Mouse (Mus musculus): ENCODE data around the gene Rin1. TPM values are rescaled to one million over a fixed set of nuclear protein-coding genes. Genes with fewer than 3 reads are reported as not detected.

The Rin1 gene
- polyA plus RNA-seq, 1 experiment = 27.5 TPM

DNA sequence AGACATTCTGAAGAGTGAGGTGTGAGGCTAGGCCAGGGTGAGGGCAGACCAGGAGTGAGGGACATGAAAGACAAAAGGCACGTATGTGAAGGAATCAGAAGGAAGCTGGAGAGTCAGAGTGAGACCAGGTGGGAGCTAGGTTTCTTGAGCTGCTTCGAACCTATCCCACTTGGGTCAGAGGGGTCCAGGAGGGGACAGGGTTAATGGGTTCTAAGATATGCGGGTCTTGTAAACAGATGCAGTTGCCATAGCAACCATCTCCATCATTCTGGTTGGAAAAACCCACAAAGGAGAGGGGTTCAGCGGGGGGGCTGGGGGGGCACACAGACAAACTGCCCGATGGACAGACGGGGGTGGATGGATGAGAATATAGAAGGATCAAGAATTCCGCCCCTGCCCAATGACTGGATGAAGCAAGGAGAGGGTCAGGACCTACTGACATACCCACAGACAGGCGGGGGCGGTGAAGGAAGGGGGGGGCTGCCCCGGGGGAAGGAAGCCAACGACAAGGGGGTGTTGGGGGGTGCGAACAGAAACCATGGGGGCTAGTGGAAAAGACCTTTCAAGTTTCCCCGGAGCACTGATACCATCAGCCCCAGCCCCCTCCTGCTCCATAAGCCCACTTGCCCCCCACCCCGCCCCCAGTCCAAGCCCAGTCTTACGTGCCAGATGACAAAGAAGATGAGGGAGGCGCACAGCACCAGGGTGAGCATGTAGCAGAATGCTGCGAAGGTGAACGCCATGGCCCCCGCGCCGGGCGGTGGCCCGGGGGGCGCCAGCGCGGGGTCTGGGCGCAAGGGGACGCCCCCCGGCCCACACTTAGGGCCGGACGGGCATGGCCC, 47.5 kb downstream of the Rin1 start:
- H3K27ac ChIP-seq (ENCODE audit: control insufficient read depth, insufficient read depth, low read depth, low read length) = no peak overlapping the region
- peaks cover 22% of the 10 kb centered on the region for H3K4me1 ChIP-seq (ENCODE audit: control insufficient read depth, insufficient read depth, low read length)
- peak overlapping the region; percentile 78 for H3K4me3 ChIP-seq (ENCODE audit: control insufficient read depth, low read depth, low read length)
- H3K27me3 ChIP-seq (ENCODE audit: control insufficient read depth, insufficient read depth, low read length) = no peaks in the 10 kb centered on the region
- no peaks in the 10 kb centered on the region for H3K36me3 ChIP-seq (ENCODE audit: control insufficient read depth, insufficient read depth, low read length)
- no peak for TF ChIP-seq CTCF (IDR thresholded peaks at IDR 0.05; ENCODE audit: control insufficient read depth, insufficient read depth, insufficient replicate concordance, low read depth, low read length)
- no peak for TF ChIP-seq POLR2A (IDR thresholded peaks at IDR 0.05; ENCODE audit: control insufficient read depth, low read depth, low read length)

DNA sequence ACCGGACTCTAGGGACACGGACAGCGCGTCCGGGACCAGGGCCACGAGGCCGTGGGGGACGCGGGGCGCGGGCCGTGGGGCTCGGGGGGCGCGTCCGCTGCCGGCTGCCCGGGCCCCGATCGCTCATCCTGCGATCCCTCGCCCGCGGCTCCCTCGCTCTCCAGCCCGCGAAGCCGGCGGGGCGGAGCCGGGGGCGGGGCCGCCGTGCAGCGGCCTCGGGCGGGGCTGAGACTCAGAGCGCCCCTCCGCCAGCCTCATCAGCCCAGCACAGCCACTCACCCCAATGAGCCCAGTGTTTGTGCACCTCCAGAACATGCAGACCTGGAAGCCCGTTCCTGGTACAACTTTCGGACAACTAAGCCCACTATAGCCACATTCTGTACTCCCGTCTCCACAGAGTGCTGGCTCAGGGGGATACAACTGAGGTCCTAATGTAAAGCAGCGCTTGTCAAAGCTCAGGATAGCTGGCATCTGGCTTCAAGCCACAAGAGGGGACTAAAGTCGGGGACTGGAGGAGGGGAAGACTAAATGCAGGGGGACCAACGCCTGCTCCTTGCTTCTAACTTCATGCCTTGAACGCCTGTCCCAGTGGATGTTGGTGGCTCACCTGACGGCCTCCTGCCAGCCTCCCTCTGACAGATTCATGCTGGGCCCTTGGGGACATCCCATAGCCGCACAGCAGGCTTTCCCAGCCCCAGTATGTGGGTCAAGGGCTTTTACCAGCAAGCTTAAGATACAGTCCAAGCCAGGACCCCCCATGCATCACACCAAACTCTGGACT, 48.3 kb downstream of the Rin1 start, which contains the start of gene Cnih2:
Gene Cnih2, minus strand, starts transcription at position 159 of the 781 bp plus-strand sequence.
- peak within 1 kb of the TSS; percentile 78 for H3K4me3 ChIP-seq (ENCODE audit: control insufficient read depth, low read depth, low read length)
- H3K36me3 ChIP-seq (ENCODE audit: control insufficient read depth, insufficient read depth, low read length) = no peaks in the 10 kb centered on the region; the same call in none of the 2 replicates
- TF ChIP-seq CTCF (IDR thresholded peaks at IDR 0.05; ENCODE audit: control insufficient read depth, insufficient read depth, insufficient replicate concordance, low read depth, low read length) (no peak), POLR2A (IDR thresholded peaks at IDR 0.05; ENCODE audit: control insufficient read depth, low read depth, low read length) (no peak)
- H3K27ac ChIP-seq (ENCODE audit: control insufficient read depth, insufficient read depth, low read depth, low read length) = no peak within 1 kb of the TSS
- peaks cover 16% of the 10 kb centered on the region for H3K4me1 ChIP-seq (ENCODE audit: control insufficient read depth, insufficient read depth, low read length)
- H3K27me3 ChIP-seq (ENCODE audit: control insufficient read depth, insufficient read depth, low read length) = no peaks in the 10 kb centered on the region

DNA sequence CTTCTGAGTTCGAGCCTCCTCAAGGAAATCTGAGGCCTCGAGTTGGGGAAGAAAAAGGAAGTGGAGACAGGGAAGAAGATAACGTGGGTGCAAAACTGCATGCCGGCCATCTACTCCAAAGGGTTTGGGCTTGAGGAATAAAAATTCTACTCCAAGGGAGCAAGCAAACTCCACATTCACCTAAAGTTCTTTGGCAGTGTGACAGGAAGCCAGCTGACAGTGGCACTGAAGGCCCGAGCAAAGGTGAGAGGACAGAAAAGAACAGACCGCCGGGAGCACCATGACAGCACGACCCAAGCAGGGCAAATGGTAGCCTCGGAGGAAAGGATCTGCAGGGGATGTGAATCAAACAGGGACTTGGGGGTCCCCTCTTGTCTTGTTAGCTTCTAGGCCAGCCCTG, 55.8 kb downstream of the Rin1 start:
- TF ChIP-seq CTCF (IDR thresholded peaks at IDR 0.05; ENCODE audit: control insufficient read depth, insufficient read depth, insufficient replicate concordance, low read depth, low read length) = no peak
- no peak for TF ChIP-seq POLR2A (IDR thresholded peaks at IDR 0.05; ENCODE audit: control insufficient read depth, low read depth, low read length)
- H3K4me3 ChIP-seq (ENCODE audit: control insufficient read depth, low read depth, low read length) = peak overlapping the region; percentile 86
- H3K27ac ChIP-seq (ENCODE audit: control insufficient read depth, insufficient read depth, low read depth, low read length) = peak overlapping the region; percentile 75
- H3K4me1 ChIP-seq (ENCODE audit: control insufficient read depth, insufficient read depth, low read length) = peaks cover 16% of the 10 kb centered on the region
- H3K36me3 ChIP-seq (ENCODE audit: control insufficient read depth, insufficient read depth, low read length) = peaks cover 5% of the 10 kb centered on the region
- H3K27me3 ChIP-seq (ENCODE audit: control insufficient read depth, insufficient read depth, low read length) = no peaks in the 10 kb centered on the region

Other genes starting within 250 kb of the Rin1 start
- gene Gm21992, start 238.9 kb upstream of the Rin1 start, polyA plus RNA-seq (2012; rRNA removed) = 5.9 and 9.4 TPM in 2 replicates
- 44.0 and 45.7 TPM in 2 replicates for gene Rbm14, start 238.8 kb upstream of the Rin1 start, polyA plus RNA-seq (2012; rRNA removed)
- gene Ccs, start 211.1 kb upstream of the Rin1 start, polyA plus RNA-seq (2012; rRNA removed) = 57.9 and 66.4 TPM in 2 replicates
- gene Ccdc87, start 211.1 kb upstream of the Rin1 start, polyA plus RNA-seq (2012; rRNA removed) = 39.4 and 40.3 TPM in 2 replicates
- 32.4 and 35.7 TPM in 2 replicates for gene Ctsf, start 195.4 kb upstream of the Rin1 start, polyA plus RNA-seq (2012; rRNA removed)
- 8.6 and 8.9 TPM in 2 replicates for gene Actn3, start 172.6 kb upstream of the Rin1 start, polyA plus RNA-seq (2012; rRNA removed)
- 9.2 and 10.7 TPM in 2 replicates for gene Zdhhc24, start 171.8 kb upstream of the Rin1 start, polyA plus RNA-seq (2012; rRNA removed)
- 15.5 and 16.5 TPM in 2 replicates for gene Bbs1, start 143.9 kb upstream of the Rin1 start, polyA plus RNA-seq (2012; rRNA removed)
- 81.8 and 95.7 TPM in 2 replicates for gene Dpp3, start 122.2 kb upstream of the Rin1 start, polyA plus RNA-seq (2012; rRNA removed)
- 0.77 and 0.96 TPM in 2 replicates for gene Peli3, start 107.4 kb upstream of the Rin1 start, polyA plus RNA-seq (2012; rRNA removed)
- 76.0 and 89.3 TPM in 2 replicates for gene Mrpl11, start 88.3 kb upstream of the Rin1 start, polyA plus RNA-seq (2012; rRNA removed)
- gene Npas4, start 60.2 kb upstream of the Rin1 start, polyA plus RNA-seq (2012; rRNA removed) = 1.4 and 1.5 TPM in 2 replicates
- gene Slc29a2, start 26.6 kb upstream of the Rin1 start, polyA plus RNA-seq (2012; rRNA removed) = 4.9 and 5.2 TPM in 2 replicates
- 3.7 and 4.2 TPM in 2 replicates for gene B4gat1, start 11.7 kb upstream of the Rin1 start, polyA plus RNA-seq (2012; rRNA removed)
- 0.61 and 0.98 TPM in 2 replicates for gene AC124502.3, start 11.6 kb upstream of the Rin1 start, polyA plus RNA-seq (2012; rRNA removed)
- 200 and 216 TPM in 2 replicates for gene Brms1, start 9.1 kb upstream of the Rin1 start, polyA plus RNA-seq (2012; rRNA removed)
- gene Cd248, start 17.6 kb downstream of the Rin1 start, polyA plus RNA-seq (2012; rRNA removed) = 2.5 and 2.9 TPM in 2 replicates
- gene Tmem151a, start 35.0 kb downstream of the Rin1 start, polyA plus RNA-seq (2012; rRNA removed) = 22.5 and 22.6 TPM in 2 replicates
- 134 and 144 TPM in 2 replicates for gene Yif1a, start 38.1 kb downstream of the Rin1 start, polyA plus RNA-seq (2012; rRNA removed)
- 42.8 and 43.5 TPM in 2 replicates for gene Cnih2, start 48.0 kb downstream of the Rin1 start, polyA plus RNA-seq (2012; rRNA removed)
- 113 and 124 TPM in 2 replicates for gene Rab1b, start 56.6 kb downstream of the Rin1 start, polyA plus RNA-seq (2012; rRNA removed)
- gene Klc2, start 68.1 kb downstream of the Rin1 start, polyA plus RNA-seq (2012; rRNA removed) = 92.7 and 92.9 TPM in 2 replicates
- 163 and 169 TPM in 2 replicates for gene Pacs1, start 222.6 kb downstream of the Rin1 start, polyA plus RNA-seq (2012; rRNA removed)
- 92.2 and 93.4 TPM in 2 replicates for gene Sf3b2, start 245.0 kb downstream of the Rin1 start, polyA plus RNA-seq (2012; rRNA removed)
- 2.2 and 2.4 TPM in 2 replicates for gene Gal3st3, start 247.8 kb downstream of the Rin1 start, polyA plus RNA-seq (2012; rRNA removed)